Mouse (Mus musculus) intestine, postnatal 0 days (tissue): ENCODE measurements around the gene Arl13b. TPM values are rescaled to one million over a fixed set of nuclear protein-coding genes. Genes with fewer than 3 reads are reported as not detected.
A peak's percentile ranks its signal among the peaks of the same experiment; 100 is the strongest.

Experiments used
- ATAC-seq: fragments of 200-750 bp; cut with Nextera tagmentation; 2 replicates; pipeline ENCODE4 v1.8.0; 2017; ENCODE audit warnings: mild to moderate bottlenecking, moderate TSS enrichment, moderate library complexity
- H3K27ac ChIP-seq: fragments of 300-500 bp; sonication (generic); 2 replicates; pipeline ENCODE4 v1.5.1; 2014; ENCODE audit warnings: mild to moderate bottlenecking, low read depth, low read length, moderate library complexity
- H3K27me3 ChIP-seq: fragments of 300-500 bp; sonication (generic); replicated peaks from 2 replicates; pipeline ENCODE4 v1.6.1; 2014; ENCODE audit warnings: low read length, mixed read lengths; ENCODE audit not compliant: control insufficient read depth, insufficient read depth
- H3K36me3 ChIP-seq: fragments of 300-500 bp; sonication (generic); 2 replicates; pipeline ENCODE4 v1.6.1; 2014; ENCODE audit warnings: mild to moderate bottlenecking, moderate library complexity; ENCODE audit not compliant: control insufficient read depth, insufficient read depth
- H3K4me1 ChIP-seq: fragments of 300-500 bp; sonication (generic); replicated peaks from 2 replicates; pipeline ENCODE4 v1.6.1; 2014; ENCODE audit warnings: antibody characterized with exemption, low read length, mixed read lengths; ENCODE audit not compliant: control insufficient read depth, insufficient read depth
- H3K4me2 ChIP-seq: fragments of 300-500 bp; sonication (generic); replicated peaks from 2 replicates; pipeline ENCODE4 v1.6.1; 2014; ENCODE audit warnings: low read depth, mild to moderate bottlenecking, moderate library complexity
- H3K4me3 ChIP-seq: fragments of 300-500 bp; sonication (generic); 2 replicates; pipeline ENCODE4 v1.5.1; 2014; ENCODE audit warnings: low read depth, low read length
- H3K9ac ChIP-seq: fragments of 300-500 bp; sonication (generic); 2 replicates; pipeline ENCODE4 v1.6.1; 2014; ENCODE audit warnings: mild to moderate bottlenecking, low read depth, low read length
- H3K9me3 ChIP-seq: fragments of 300-500 bp; sonication (generic); 2 replicates; pipeline ENCODE4 v1.6.1; 2016; ENCODE audit warnings: mixed run types; ENCODE audit not compliant: control insufficient read depth
- CTCF ChIP-seq: sonication (generic); IDR thresholded peaks from 2 replicates; pipeline ENCODE4 v1.5.1; 2016; ENCODE audit warnings: low read depth, mild to moderate bottlenecking, control low read depth, antibody characterized with exemption, moderate library complexity
- WGBS: fragments of 180-500 bp; shearing (Covaris S2); extraction: QIAGEN DNeasy Blood & Tissue Kit; methylation state at CpG from one replicate; pipeline ENCODE4 v1.1.7; 2014; 5-methylcytosine and 5-hydroxymethylcytosine counted together
- polyA plus RNA-seq: library from polyadenylated mRNA; unstranded; fragments of >200 nt; fragmentation: Nextera tagmentation; extraction: Ambion mirVana; gene quantifications from 2 replicates; pipeline ENCODE4 v1.2.1, GENCODE M21; 2015

Gene Arl13b
- polyA plus RNA-seq, 1 experiment from 2014 or later: 9.8 TPM

DNA sequence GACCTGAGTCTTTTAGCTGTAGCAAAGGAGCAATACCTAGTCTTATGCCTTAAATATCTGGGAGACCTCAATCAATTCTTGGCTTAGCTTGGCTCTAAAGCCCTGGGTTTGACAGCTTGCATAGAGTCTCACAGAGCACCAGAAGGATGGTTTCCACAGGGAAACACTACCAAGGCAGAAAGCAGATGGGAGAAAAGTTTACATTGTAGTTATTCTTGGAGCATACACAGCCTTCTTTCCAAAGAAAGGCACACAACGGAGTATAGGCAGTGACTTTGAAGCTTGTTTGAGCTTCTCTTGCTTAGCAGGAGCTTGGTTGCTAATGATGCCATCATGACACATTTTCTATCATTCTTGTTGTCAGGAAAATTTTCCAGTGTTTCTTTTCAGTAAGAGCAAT is 13.3 kb upstream of the Arl13b start:
- Histone ChIP-seq H3K27me3 (no peaks in the 10 kb centered on the region), H3K4me1 (no peaks in the 10 kb centered on the region), H3K4me2 (no peak overlapping the region), H3K27ac (no peak overlapping the region), H3K9ac (no peak overlapping the region), H3K36me3 (no peaks in the 10 kb centered on the region), H3K9me3 (no peaks in the 10 kb centered on the region), H3K4me3 (no peak overlapping the region)
- ATAC-seq: no peak
- no peak for TF ChIP-seq CTCF
- WGBS: 77% methylated on average over 1 of the region's 1 CpGs

DNA sequence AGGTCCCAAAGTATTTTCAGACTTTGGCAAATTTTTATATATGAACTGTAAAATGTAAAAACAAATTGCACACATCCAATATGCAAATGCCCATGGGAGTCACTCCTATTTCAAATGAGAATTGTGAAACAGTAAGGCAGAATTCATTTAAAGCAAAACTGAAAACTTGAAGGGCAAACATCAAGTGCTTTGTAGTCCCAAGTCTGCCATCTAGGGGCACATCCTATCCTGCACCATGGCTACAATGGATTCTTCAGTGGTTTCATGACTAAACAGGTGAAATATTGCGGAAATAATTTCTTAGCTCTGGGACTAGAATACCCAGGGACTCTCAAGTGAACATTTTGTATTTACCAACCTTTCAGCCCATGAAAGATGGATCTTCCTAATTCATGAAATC is 11.2 kb upstream of the Arl13b start:
- Histone ChIP-seq H3K9ac (no peak overlapping the region), H3K4me3 (no peak overlapping the region), H3K4me2 (no peak overlapping the region), H3K27me3 (no peaks in the 10 kb centered on the region), H3K27ac (no peak overlapping the region), H3K36me3 (no peaks in the 10 kb centered on the region), H3K9me3 (no peaks in the 10 kb centered on the region), H3K4me1 (0 out of 2 replicates have a peak, but pooled peaks cover 2% of the 10 kb centered on the region)
- peak; percentile 59 for TF ChIP-seq CTCF
- no peak for ATAC-seq
- WGBS: 86% methylated on average over 1 of the region's 1 CpGs

DNA sequence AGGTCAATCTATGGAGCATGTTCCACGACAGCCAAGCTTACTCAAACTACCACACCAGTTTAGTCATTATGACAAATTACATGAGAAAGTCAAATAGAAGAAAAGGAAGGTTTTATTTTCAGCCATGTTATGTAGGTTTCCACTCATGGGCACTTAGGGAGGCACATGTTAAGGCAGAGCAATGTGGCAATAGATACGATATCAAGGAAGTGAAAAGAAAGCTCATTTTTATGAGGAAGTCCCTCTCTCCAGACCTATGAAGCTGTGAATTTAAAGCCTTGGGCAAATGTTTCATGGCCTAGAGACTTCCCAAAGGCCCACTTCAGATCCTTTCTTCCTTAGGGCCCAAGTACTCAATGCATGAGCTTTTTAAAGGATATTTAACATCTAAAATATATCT is 10.7 kb upstream of the Arl13b start:
- Histone ChIP-seq H3K4me2 (no peak overlapping the region), H3K36me3 (no peaks in the 10 kb centered on the region), H3K27ac (no peak overlapping the region), H3K9ac (no peak overlapping the region), H3K4me3 (no peak overlapping the region), H3K4me1 (0 out of 2 replicates have a peak, but pooled peaks cover 2% of the 10 kb centered on the region), H3K27me3 (no peaks in the 10 kb centered on the region), H3K9me3 (no peaks in the 10 kb centered on the region)
- no peak for ATAC-seq
- 89% methylated on average over 2 of the region's 2 CpGs for WGBS
- no peak for TF ChIP-seq CTCF

GRCm38 (mm10) chr16:62856273-62856672 is 9.4 kb upstream of the Arl13b start:
- Histone ChIP-seq H3K4me1 (0 out of 2 replicates have a peak, but pooled peaks cover 6% of the 10 kb centered on the region), H3K9me3 (no peaks in the 10 kb centered on the region), H3K27me3 (no peaks in the 10 kb centered on the region), H3K4me2 (no peak overlapping the region), H3K27ac (no peak overlapping the region), H3K4me3 (no peak overlapping the region), H3K36me3 (no peaks in the 10 kb centered on the region), H3K9ac (no peak overlapping the region)
- WGBS: 93% methylated on average over 2 of the region's 2 CpGs
- TF ChIP-seq CTCF: no peak
- ATAC-seq: no peak

GRCm38 (mm10) chr16:62855385-62855784 is 8.5 kb upstream of the Arl13b start:
- Histone ChIP-seq H3K4me2 (0 out of 2 replicates have a peak overlapping the region, but pooled peaks have one; percentile 17), H3K4me1 (0 out of 2 replicates have a peak, but pooled peaks cover 6% of the 10 kb centered on the region), H3K36me3 (no peaks in the 10 kb centered on the region), H3K27ac (no peak overlapping the region), H3K9me3 (no peaks in the 10 kb centered on the region), H3K4me3 (no peak overlapping the region), H3K9ac (no peak overlapping the region), H3K27me3 (no peaks in the 10 kb centered on the region)
- ATAC-seq: no peak
- WGBS: 71% methylated on average over 6 of the region's 6 CpGs
- TF ChIP-seq CTCF: no peak

- peak within 1 kb of the TSS; percentile 95 for H3K4me2 ChIP-seq
- H3K36me3 ChIP-seq: no peaks in the 10 kb centered on the region
- H3K27ac ChIP-seq: peak within 1 kb of the TSS; percentile 69
- no peaks in the 10 kb centered on the region for H3K9me3 ChIP-seq
- H3K27me3 ChIP-seq: no peaks in the 10 kb centered on the region
- peak within 1 kb of the TSS; percentile 62 for H3K4me3 ChIP-seq
- H3K4me1 ChIP-seq: 0 out of 2 replicates have a peak, but pooled peaks cover 6% of the 10 kb centered on the region
- no peak for TF ChIP-seq CTCF
- H3K9ac ChIP-seq: peak within 1 kb of the TSS; percentile 71
- peak; percentile 80 for ATAC-seq
- 2% methylated on average over 38 of the region's 42 CpGs for WGBS
These were observed 7.6 kb upstream of the Arl13b start, which contains the start of gene Pros1 for GRCm38 (mm10) chr16:62854191-62855068. Gene Pros1 (plus strand): TSS chr16:62854307.
